Mouse (Mus musculus) kidney, embryonic 15.5 days (tissue): ENCODE data around the gene Ctsk. TPM values are rescaled to one million over a fixed set of nuclear protein-coding genes. Genes with fewer than 3 reads are reported as not detected.

Experiments
- ATAC-seq: fragments of 200-750 bp; cut with Nextera tagmentation; replicated peaks from 2 replicates; pipeline ENCODE4 v1.8.0; 2017; ENCODE audit warnings: moderate TSS enrichment; ENCODE audit not compliant: low FRiP score
- H3K27ac ChIP-seq: fragments of 300-500 bp; sonication (generic); 2 replicates; pipeline ENCODE4 v1.5.1; 2015; ENCODE audit warnings: mild to moderate bottlenecking, inconsistent platforms
- H3K27me3 ChIP-seq: fragments of 300-500 bp; sonication (generic); 2 replicates; pipeline ENCODE4 v1.6.1; 2015; ENCODE audit warnings: inconsistent platforms
- H3K36me3 ChIP-seq: fragments of 300-500 bp; sonication (generic); 2 replicates; pipeline ENCODE4 v1.6.1; 2015; ENCODE audit warnings: inconsistent platforms
- H3K4me1 ChIP-seq: fragments of 300-500 bp; sonication (generic); 2 replicates; pipeline ENCODE4 v1.6.1; 2015; ENCODE audit warnings: inconsistent platforms
- H3K4me2 ChIP-seq: fragments of 300-500 bp; sonication (generic); 2 replicates; pipeline ENCODE4 v1.6.1; 2015; ENCODE audit warnings: moderate library complexity, mild to moderate bottlenecking, inconsistent platforms
- H3K4me3 ChIP-seq: fragments of 300-500 bp; sonication (generic); replicated peaks from 2 replicates; pipeline ENCODE4 v1.5.1; 2015; ENCODE audit warnings: mild to moderate bottlenecking, inconsistent platforms
- H3K9ac ChIP-seq: fragments of 300-500 bp; sonication (generic); 2 replicates; pipeline ENCODE4 v1.6.1; 2015; ENCODE audit warnings: mild to moderate bottlenecking, inconsistent platforms
- H3K9me3 ChIP-seq: fragments of 300-500 bp; sonication (generic); replicated peaks from 2 replicates; pipeline ENCODE4 v1.6.1; 2016; ENCODE audit warnings: inconsistent platforms
- WGBS: fragments of 180-500 bp; shearing (Covaris S2); methylation state at CpG from one replicate; pipeline ENCODE4 v1.1.7; 2015; ENCODE audit warnings: mixed read lengths; 5-methylcytosine and 5-hydroxymethylcytosine counted together
- polyA plus RNA-seq: library from polyadenylated mRNA; unstranded; fragments of >200 nt; fragmentation: Nextera tagmentation; extraction: Ambion mirVana; gene quantifications from 2 replicates; pipeline ENCODE4 v1.2.1, GENCODE M21; 2015

Ctsk gene
- 9.4 and 43.4 TPM in 2 replicates for polyA plus RNA-seq

GRCm38 (mm10) chr3:95499024-95499423, at the start of gene Ctsk:
Gene Ctsk (plus strand): TSS chr3:95499256.
- Histone ChIP-seq H3K9me3 (no peaks in the 10 kb centered on the region), H3K27ac (peak within 1 kb of the TSS; percentile 22; the same call in 1 of the 2 replicates), H3K27me3 (no peaks in the 10 kb centered on the region), H3K4me2 (peak within 1 kb of the TSS; percentile 12; the same call in 1 of the 2 replicates), H3K4me1 (no peaks in the 10 kb centered on the region), H3K4me3 (peak within 1 kb of the TSS; percentile 12; the same call in 1 of the 2 replicates), H3K9ac (no peak within 1 kb of the TSS), H3K36me3 (peaks cover 30% of the 10 kb centered on the region)
- no peak for ATAC-seq
- WGBS: 78% methylated on average over 7 of the region's 7 CpGs

DNA sequence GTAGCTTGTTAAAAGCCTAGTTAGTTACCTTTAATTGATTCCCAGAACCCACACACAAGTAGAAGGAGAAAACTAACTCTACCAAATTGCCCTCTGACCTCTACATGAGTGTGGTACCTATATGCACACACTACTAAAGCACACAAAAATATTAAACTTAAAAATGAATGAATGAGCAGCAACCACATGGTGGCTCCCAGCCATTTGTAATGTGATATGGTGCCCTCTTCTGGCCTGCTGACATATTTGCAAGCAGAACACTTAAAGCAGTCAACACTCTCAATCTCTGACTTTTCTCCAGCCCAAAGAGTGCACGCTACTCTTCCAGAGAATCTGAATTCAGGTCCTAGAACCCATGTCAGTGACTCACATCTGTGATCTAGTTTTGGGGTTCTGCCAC, 48.6 kb upstream of the Ctsk start:
- H3K36me3 ChIP-seq: peaks cover 63% of the 10 kb centered on the region
- no peaks in the 10 kb centered on the region for H3K9me3 ChIP-seq
- 0 out of 2 replicates have a peak, but pooled peaks have one; percentile 33 for ATAC-seq
- H3K4me3 ChIP-seq: no peak overlapping the region
- no peak overlapping the region for H3K4me2 ChIP-seq
- 65% methylated on average over 1 of the region's 1 CpGs for WGBS
- H3K4me1 ChIP-seq: 0 out of 2 replicates have a peak, but pooled peaks cover 1% of the 10 kb centered on the region
- no peak overlapping the region for H3K9ac ChIP-seq
- H3K27me3 ChIP-seq: no peaks in the 10 kb centered on the region
- no peak overlapping the region for H3K27ac ChIP-seq

GRCm38 (mm10) chr3:95450915-95451314, 48.1 kb upstream of the Ctsk start:
- Histone ChIP-seq H3K4me2 (no peak overlapping the region), H3K36me3 (peaks cover 63% of the 10 kb centered on the region), H3K9ac (no peak overlapping the region), H3K9me3 (no peaks in the 10 kb centered on the region), H3K27ac (no peak overlapping the region), H3K27me3 (no peaks in the 10 kb centered on the region), H3K4me3 (no peak overlapping the region), H3K4me1 (no peaks in the 10 kb centered on the region)
- ATAC-seq: no peak
- 96% methylated on average over 3 of the region's 3 CpGs for whole genome bisulfite sequencing

DNA sequence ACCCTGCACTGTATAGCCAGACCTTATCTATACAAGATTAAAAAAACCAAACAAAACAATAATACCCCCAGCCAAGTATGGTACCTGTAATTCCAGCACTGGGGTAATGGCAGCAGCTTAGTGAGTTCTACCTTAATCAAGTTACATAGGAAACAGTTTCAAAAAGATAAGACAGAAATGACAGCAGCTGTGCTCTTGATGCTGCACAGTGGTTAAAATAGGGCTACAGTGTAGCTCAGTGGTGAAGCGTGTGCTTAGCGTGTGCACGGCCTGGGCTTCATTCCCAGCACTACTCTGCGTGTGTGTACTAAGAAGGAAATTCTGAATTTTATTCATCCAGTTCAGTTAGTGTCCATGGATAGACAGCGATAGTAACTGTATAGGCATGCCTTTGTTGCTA, 42.7 kb upstream of the Ctsk start:
- Histone ChIP-seq H3K27ac (no peak overlapping the region), H3K4me1 (no peaks in the 10 kb centered on the region), H3K27me3 (no peaks in the 10 kb centered on the region), H3K36me3 (peaks cover 55% of the 10 kb centered on the region), H3K9me3 (no peaks in the 10 kb centered on the region), H3K9ac (no peak overlapping the region), H3K4me3 (no peak overlapping the region), H3K4me2 (no peak overlapping the region)
- 97% methylated on average over 5 of the region's 5 CpGs for WGBS
- ATAC-seq: no peak

- no peak overlapping the region for H3K4me2 ChIP-seq
- no peak overlapping the region for H3K4me3 ChIP-seq
- no peaks in the 10 kb centered on the region for H3K4me1 ChIP-seq
- H3K9ac ChIP-seq: no peak overlapping the region
- H3K27ac ChIP-seq: no peak overlapping the region
- peaks cover 52% of the 10 kb centered on the region for H3K36me3 ChIP-seq
- no peaks in the 10 kb centered on the region for H3K9me3 ChIP-seq
- WGBS: 64% methylated on average over 3 of the region's 3 CpGs
- ATAC-seq: no peak
- no peaks in the 10 kb centered on the region for H3K27me3 ChIP-seq
These were observed 41.3 kb upstream of the Ctsk start for GRCm38 (mm10) chr3:95457758-95458157.

GRCm38 (mm10) chr3:95459381-95459780, 39.7 kb upstream of the Ctsk start:
- ATAC-seq: no peak
- peaks cover 45% of the 10 kb centered on the region for H3K36me3 ChIP-seq

GRCm38 (mm10) chr3:95463852-95464251, 35.2 kb upstream of the Ctsk start:
- Histone ChIP-seq H3K27ac (no peak overlapping the region), H3K4me1 (no peaks in the 10 kb centered on the region), H3K9me3 (no peaks in the 10 kb centered on the region), H3K4me2 (no peak overlapping the region), H3K9ac (no peak overlapping the region), H3K27me3 (no peaks in the 10 kb centered on the region), H3K36me3 (peaks cover 65% of the 10 kb centered on the region), H3K4me3 (no peak overlapping the region)
- no peak for ATAC-seq

More at GRCm38 (mm10) chr3:95459381-95459780, 39.7 kb upstream of the Ctsk start:
- Histone ChIP-seq H3K4me2 (no peak overlapping the region), H3K27ac (no peak overlapping the region), H3K9me3 (no peaks in the 10 kb centered on the region), H3K4me1 (no peaks in the 10 kb centered on the region), H3K4me3 (no peak overlapping the region), H3K9ac (no peak overlapping the region), H3K27me3 (no peaks in the 10 kb centered on the region)
- 75% methylated on average over 1 of the region's 1 CpGs for WGBS

DNA sequence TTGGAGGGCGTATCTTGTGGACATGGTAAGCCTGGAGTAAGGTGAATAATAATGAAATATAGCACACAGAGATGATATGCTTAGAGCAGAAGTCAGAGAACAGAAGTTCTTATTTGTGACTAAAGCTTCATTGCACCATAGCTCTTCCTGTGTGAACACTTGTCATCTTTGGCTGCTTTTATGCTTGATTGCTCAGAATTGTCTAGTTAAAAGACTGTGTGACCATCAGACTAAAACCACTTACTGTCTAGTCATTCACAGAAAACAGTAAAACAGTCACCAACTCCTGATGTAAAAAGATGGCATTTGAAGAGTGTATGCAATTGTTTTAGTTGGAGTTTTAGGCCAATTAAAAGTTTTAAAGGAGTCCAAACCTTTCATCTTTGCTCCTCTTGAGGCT, 20.1 kb upstream of the Ctsk start:
- Histone ChIP-seq H3K9ac (no peak overlapping the region), H3K4me2 (no peak overlapping the region), H3K4me1 (no peaks in the 10 kb centered on the region), H3K36me3 (peaks cover 87% of the 10 kb centered on the region), H3K4me3 (no peak overlapping the region), H3K27me3 (no peaks in the 10 kb centered on the region), H3K27ac (no peak overlapping the region), H3K9me3 (no peaks in the 10 kb centered on the region)
- ATAC-seq: no peak
- 100% methylated on average over 1 of the region's 1 CpGs for WGBS

GRCm38 (mm10) chr3:95486421-95486820, 12.6 kb upstream of the Ctsk start:
- Histone ChIP-seq H3K27me3 (no peaks in the 10 kb centered on the region), H3K9ac (no peak overlapping the region), H3K9me3 (no peaks in the 10 kb centered on the region), H3K27ac (no peak overlapping the region), H3K36me3 (peaks cover 83% of the 10 kb centered on the region), H3K4me1 (no peaks in the 10 kb centered on the region), H3K4me3 (no peak overlapping the region), H3K4me2 (no peak overlapping the region)
- WGBS: 70% methylated on average over 2 of the region's 2 CpGs
- ATAC-seq: no peak

GRCm38 (mm10) chr3:95488679-95489078, 10.4 kb upstream of the Ctsk start:
- no peaks in the 10 kb centered on the region for H3K9me3 ChIP-seq
- no peaks in the 10 kb centered on the region for H3K4me1 ChIP-seq
- no peak overlapping the region for H3K27ac ChIP-seq
- H3K36me3 ChIP-seq: peaks cover 91% of the 10 kb centered on the region
- H3K4me3 ChIP-seq: no peak overlapping the region
- no peak for ATAC-seq
- H3K27me3 ChIP-seq: no peaks in the 10 kb centered on the region
- 86% methylated on average over 3 of the region's 3 CpGs for WGBS
- no peak overlapping the region for H3K9ac ChIP-seq
- H3K4me2 ChIP-seq: no peak overlapping the region

DNA sequence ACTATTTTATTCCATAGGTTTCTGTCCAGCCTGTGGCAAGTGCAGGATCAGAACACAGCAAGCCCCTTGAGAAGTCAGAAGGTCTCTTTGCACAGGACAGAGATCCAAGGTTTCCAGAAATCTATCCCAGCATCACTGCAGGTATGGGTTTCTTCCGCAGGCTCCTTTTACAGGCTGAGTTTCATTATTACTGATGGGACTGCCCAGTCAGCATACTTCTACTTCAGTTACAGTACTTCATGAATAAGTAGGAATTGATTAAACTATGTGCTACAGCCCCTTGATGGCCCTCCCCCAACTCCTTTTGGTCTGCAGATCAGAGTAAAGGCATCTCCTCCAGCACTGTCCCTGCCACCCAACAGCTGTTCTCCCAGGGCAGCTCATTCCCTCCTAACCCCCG, 8.8 kb upstream of the Ctsk start:
- H3K27ac ChIP-seq: no peak overlapping the region
- H3K9ac ChIP-seq: no peak overlapping the region
- H3K4me3 ChIP-seq: no peak overlapping the region
- H3K36me3 ChIP-seq: peaks cover 95% of the 10 kb centered on the region
- H3K9me3 ChIP-seq: no peaks in the 10 kb centered on the region
- ATAC-seq: no peak
- H3K4me1 ChIP-seq: no peaks in the 10 kb centered on the region
- WGBS: 95% methylated on average over 2 of the region's 2 CpGs
- no peaks in the 10 kb centered on the region for H3K27me3 ChIP-seq
- no peak overlapping the region for H3K4me2 ChIP-seq

DNA sequence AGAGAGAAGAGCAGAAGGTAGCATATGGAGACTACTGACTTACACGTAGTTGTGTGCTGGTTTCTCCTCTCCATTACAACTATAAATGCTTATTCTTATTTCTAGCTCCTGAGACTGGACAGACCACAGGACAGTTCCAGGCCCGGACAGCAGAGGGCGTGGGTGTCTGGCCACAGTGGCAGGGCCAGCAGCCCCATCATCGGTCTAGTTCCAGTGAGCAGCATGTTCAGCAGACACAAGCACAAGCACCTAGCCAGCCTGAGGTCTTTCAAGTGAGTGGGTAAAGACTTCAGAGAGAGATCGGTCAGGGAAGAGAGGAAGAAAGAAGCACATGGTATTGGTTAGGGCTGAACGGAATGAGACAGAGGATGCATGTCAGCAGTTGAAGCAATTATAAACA, 4.7 kb upstream of the Ctsk start:
- Histone ChIP-seq H3K9ac (no peak overlapping the region), H3K9me3 (no peaks in the 10 kb centered on the region), H3K27ac (no peak overlapping the region), H3K4me1 (no peaks in the 10 kb centered on the region), H3K27me3 (no peaks in the 10 kb centered on the region), H3K4me3 (no peak overlapping the region), H3K36me3 (peaks cover 74% of the 10 kb centered on the region), H3K4me2 (no peak overlapping the region)
- 73% methylated on average over 6 of the region's 6 CpGs for WGBS
- ATAC-seq: no peak

GRCm38 (mm10) chr3:95498229-95498628, 827 bp upstream of the Ctsk start:
- Histone ChIP-seq H3K9ac (no peak overlapping the region), H3K4me1 (no peaks in the 10 kb centered on the region), H3K9me3 (no peaks in the 10 kb centered on the region), H3K36me3 (peaks cover 38% of the 10 kb centered on the region), H3K27me3 (no peaks in the 10 kb centered on the region), H3K4me3 (no peak overlapping the region), H3K4me2 (no peak overlapping the region), H3K27ac (no peak overlapping the region)
- no peak for ATAC-seq
- WGBS: 73% methylated on average over 2 of the region's 2 CpGs
